Mouse (Mus musculus) thymus, adult 2 months (tissue): ENCODE measurements around the gene Cerk.

Source experiments
- CTCF ChIP-seq: fragments of 200-500 bp; IDR thresholded peaks from 2 replicates; pipeline ENCODE4 v1.5.1; 2012; ENCODE audit warnings: mild to moderate bottlenecking, control low read depth, low read length, moderate library complexity, borderline replicate concordance; ENCODE audit not compliant: control insufficient read depth, poor library complexity, insufficient read depth; ENCODE audit errors: extremely low read depth
- POLR2A ChIP-seq: fragments of 200-500 bp; IDR thresholded peaks from 2 replicates; pipeline ENCODE4 v1.6.1; 2012; ENCODE audit warnings: mild to moderate bottlenecking, low read length, control low read depth, moderate library complexity; ENCODE audit not compliant: control insufficient read depth, poor library complexity, insufficient read depth; ENCODE audit errors: extremely low read depth

GRCm38 (mm10) chr15:86219534-86220228 lies 33.7 kb upstream of the Cerk start:
- no peak for TF ChIP-seq POLR2A
- no peak for TF ChIP-seq CTCF
